Mouse (Mus musculus) Patski (cell line): ENCODE results near the gene Alpk3. TPM values are rescaled to one million over a fixed set of nuclear protein-coding genes. Genes with fewer than 3 reads are reported as not detected.

Experiments
- ATAC-seq: fragments of 100-300 bp; one replicate; pipeline ENCODE4 v1.8.0; 2021
- CTCF ChIA-PET: fragments of 350-600 bp; sonication (Branson Sonifier 250); formaldehyde crosslinking; loops from one replicate; lab custom pipeline; 2022; ENCODE audit warnings: inconsistent platforms; lab: Charles Lee
- POLR2A ChIA-PET: fragments of 350-600 bp; sonication (Branson Sonifier 250); formaldehyde crosslinking; loops from one replicate; lab custom pipeline; 2022; ENCODE audit warnings: antibody characterized with exemption, inconsistent platforms; lab: Charles Lee
- DNase-seq: peaks from one replicate; pipeline ENCODE4 v3.0.0-alpha.2; 2011; ENCODE audit warnings: low read depth, low spot score
- H3K27me3 ChIP-seq: fragments of 371-371 bp; one replicate; pipeline ENCODE4 v1.5.1; 2021
- CTCF ChIP-seq: fragments of 100-300 bp; IDR thresholded peaks from one replicate; pipeline ENCODE4 v1.5.1; 2021
- in situ Hi-C: fragments of 300-500 bp; cut with MboI; formaldehyde crosslinking; loops from 3 replicates; pipeline ENCODE4 v1.11.1; 2018; ENCODE audit warnings: low pct_unique_long_range_greater_than_20kb, mixed read lengths
- polyA plus RNA-seq: library from polyadenylated mRNA; unstranded; gene quantifications from one replicate; pipeline ENCODE4 v1.2.3, GENCODE M21; 2021

The Alpk3 gene
- polyA plus RNA-seq, 1 experiment from 2014 or later: not detected

DNA sequence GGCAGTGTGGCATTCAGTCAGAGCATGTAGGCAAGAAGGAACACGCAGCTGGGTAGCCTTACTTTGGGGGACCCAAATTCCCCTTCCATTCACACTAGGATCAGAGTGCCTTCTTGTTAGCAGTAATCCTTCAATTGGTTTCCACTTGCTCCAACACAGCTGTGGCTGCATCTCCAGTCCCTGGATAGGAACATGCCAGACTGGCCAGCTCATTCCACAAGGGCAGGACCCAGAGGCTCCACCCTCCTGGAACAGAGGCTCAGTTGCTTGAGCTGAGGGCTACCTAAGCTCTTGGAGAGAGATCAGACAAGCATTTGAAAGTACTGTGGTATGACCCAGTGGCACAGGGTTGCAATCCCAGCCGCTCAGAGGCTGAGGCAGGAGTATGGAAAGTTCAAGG lies 8.9 kb upstream of the Alpk3 start:
- in situ Hi-C loops: no loop called here
- no peak for TF ChIP-seq CTCF
- no peak for ATAC-seq
- H3K27me3 ChIP-seq: no peaks in the 10 kb centered on the region
- ChIA-PET CTCF (interaction anchor here (0.7 kb wide), 1 partner anchor 56 kb away, joined by 3 read pairs; no protein-coding TSS in a partner anchor), POLR2A (no interaction called here)
- no peak for DNase-seq

DNA sequence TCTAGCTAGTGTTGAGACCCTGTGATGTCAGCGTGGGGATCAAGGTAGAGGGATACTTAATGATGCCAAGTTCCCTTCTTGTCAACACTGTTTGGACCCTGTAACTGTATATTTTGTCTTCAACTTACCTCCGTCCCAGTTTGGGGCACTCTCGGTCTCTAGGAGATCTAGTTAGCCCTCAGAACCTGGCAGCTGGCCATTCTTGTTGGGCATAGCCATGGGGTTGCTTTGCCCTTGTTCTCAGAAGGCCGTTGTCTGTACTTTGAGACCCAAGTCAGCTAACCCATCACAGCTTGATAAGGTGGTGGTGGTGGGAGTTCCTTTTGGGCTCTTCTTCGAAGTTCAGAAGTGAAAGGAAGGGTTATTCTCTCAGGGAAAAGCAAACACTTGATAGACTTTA lies 7.4 kb upstream of the Alpk3 start:
- ATAC-seq: no peak
- no peak for TF ChIP-seq CTCF
- CTCF ChIA-PET: interaction anchor here (0.6 to 1.5 kb wide), 2 partner anchors 11 to 157 kb away, joined by 3 read pairs; no protein-coding TSS in a partner anchor
- in situ Hi-C loops: loop anchor here (10.0 to 25.0 kb wide), 2 partner anchors 165 to 313 kb away; no protein-coding TSS in a partner anchor
- no peak for DNase-seq
- no peaks in the 10 kb centered on the region for H3K27me3 ChIP-seq
- POLR2A ChIA-PET: no interaction called here

DNA sequence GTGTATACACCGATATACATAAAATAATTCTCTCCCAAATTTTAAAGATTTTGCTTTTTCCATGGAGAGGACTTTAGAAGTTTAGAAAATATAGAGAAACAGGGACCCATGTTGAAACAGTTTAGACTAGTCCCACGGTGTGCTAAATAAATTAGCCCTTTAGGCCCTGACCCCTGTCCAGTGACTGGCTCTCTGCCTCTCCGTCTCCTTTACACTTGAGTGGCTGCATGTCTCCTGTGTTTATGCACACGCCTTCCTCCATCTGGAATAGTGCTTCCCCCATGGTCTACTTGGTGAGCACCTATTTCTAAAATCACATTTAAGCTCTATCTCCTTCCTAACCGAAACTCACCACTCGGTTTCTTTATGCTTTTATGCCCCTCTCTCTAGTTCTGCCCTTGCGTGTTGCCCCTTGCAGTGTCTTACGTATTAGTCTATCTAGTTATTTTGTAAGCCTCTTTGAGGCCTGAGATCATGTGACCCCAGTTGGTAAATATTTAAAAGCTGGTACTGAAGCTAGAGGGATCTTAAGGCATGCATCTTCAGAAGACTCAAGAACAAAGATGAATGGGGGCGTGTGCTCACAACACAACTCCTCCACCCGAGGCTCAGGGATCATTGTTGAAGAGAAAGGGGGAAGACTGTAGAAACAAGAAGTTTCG lies 1.6 kb upstream of the Alpk3 start:
- no peaks in the 10 kb centered on the region for H3K27me3 ChIP-seq
- POLR2A ChIA-PET: no interaction called here
- no peak for ATAC-seq
- TF ChIP-seq CTCF: no peak
- in situ Hi-C loops: loop anchor here (10.0 to 25.0 kb wide), 2 partner anchors 171 to 319 kb away; no protein-coding TSS in a partner anchor
- no peak for DNase-seq
- CTCF ChIA-PET: no interaction called here

DNA sequence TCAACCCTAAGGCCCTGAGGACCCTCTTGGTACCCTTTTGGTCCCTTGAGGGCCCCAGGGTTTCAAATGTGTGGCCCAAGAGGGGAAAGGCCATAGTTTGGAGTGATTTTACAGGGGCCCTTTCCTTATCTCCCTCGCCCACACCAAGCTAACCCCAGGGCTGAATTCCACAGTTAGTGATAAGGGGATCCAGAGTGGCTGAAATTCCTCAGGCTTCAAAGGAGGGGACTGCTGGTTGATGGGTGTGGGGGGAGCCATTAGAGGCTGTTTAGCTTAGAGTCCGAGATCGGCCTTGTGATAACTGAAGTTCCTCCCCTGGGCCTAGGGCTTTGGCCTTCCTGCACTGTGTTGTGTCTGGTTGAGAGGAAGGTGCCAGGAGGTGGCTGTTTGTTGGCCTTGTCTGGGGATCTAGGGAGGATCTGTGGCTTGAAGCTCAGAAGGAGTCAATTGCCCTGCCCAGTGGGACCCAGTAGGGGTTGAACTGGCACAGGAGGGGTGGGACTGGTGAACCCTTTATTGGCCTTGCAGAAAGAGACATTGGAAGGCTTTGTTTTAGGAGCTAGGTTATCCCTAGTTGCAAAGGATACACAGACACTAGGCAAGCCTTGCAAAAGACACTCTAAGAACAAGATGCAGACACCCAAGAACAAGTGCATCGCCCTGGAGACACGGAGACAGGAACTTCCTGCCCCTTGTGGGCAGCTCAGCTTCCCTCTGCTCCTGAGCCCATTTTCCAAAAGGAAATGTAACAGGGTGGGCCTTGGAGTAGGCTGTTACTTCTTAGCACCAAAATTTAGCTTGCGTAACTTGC lies 706 bp downstream of the Alpk3 start:
- no peak for DNase-seq
- CTCF ChIA-PET: no interaction called here
- no peaks in the 10 kb centered on the region for H3K27me3 ChIP-seq
- in situ Hi-C loops: loop anchor here (10.0 to 25.0 kb wide), 2 partner anchors 173 to 321 kb away; no protein-coding TSS in a partner anchor
- no peak for TF ChIP-seq CTCF
- POLR2A ChIA-PET: no interaction called here
- ATAC-seq: no peak

DNA sequence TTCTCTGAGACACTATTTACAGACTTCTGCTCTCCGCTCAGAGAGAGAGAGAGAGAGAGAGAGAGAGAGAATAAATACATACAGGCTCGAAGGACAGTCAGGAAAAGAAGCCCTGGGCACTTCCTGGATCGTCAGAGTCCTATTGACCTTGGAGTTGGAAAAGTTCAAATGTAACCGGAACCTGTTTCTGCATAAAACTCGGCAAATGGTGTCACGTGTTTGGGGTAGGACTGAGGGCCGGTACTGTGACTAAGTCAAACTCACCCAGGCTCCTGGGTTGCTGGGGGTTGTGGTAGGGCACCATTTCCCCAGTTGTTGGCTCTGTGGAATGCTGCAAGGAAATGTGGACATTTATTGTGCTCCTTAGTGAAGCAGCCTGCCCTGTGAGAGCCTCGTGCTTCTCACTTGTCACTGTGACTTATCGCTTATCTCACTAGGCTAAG lies 1.3 kb downstream of the Alpk3 start:
- ChIA-PET POLR2A (no interaction called here), CTCF (no interaction called here)
- in situ Hi-C loops: loop anchor here (10.0 to 25.0 kb wide), 2 partner anchors 174 to 321 kb away; no protein-coding TSS in a partner anchor
- no peak for DNase-seq
- no peak for TF ChIP-seq CTCF
- ATAC-seq: no peak
- no peaks in the 10 kb centered on the region for H3K27me3 ChIP-seq

DNA sequence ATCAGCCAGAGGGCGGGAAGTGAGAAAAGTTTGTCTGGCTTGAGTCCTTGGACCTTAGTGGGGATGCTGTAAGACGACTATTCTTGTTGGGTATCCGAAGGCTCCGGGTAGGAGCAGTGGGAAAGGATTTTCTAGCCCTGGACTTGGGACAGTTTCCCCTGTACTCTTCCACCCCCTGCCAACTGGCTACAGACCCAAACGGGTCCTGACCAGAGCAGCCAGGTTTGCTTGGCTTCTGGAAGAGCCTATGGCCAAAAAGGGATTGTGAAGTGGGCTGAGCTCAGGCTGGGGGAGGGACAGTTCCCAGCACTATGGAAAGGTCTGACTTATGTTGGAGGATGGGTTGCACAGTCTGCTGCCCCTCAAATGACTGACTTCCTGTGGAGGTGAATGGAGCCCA lies 2.0 kb downstream of the Alpk3 start:
- no peak for DNase-seq
- no peak for ATAC-seq
- TF ChIP-seq CTCF: no peak
- ChIA-PET CTCF (interaction anchor here (0.8 to 1.3 kb wide), 2 partner anchors 17 to 96 kb away, joined by 3 read pairs; no protein-coding TSS in a partner anchor), POLR2A (no interaction called here)
- in situ Hi-C loops: loop anchor here (10.0 to 25.0 kb wide), 2 partner anchors 175 to 322 kb away; no protein-coding TSS in a partner anchor
- H3K27me3 ChIP-seq: no peaks in the 10 kb centered on the region

DNA sequence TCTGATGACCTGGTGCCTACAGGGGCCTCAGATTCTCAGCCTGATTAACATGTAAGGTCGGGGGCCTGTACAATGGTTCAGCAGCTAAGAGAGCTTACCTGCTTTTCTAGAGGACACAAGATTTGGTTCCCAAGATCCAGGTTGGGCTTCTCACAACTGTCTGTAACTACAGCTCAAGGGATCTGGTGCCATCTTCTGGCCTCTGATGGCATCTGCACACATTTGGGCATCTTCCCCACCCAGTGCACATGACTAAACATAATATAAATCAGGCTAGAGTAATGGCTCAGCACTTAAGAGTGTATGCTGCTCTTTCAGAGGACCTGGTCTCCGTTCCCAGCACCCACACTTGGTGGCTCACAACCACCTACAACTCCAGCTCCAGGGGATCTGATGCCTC lies 3.5 kb downstream of the Alpk3 start:
- CTCF ChIA-PET: interaction anchor here (0.8 to 1.5 kb wide), 2 partner anchors 11 to 206 kb away, joined by 3 to 4 read pairs; no protein-coding TSS in a partner anchor
- H3K27me3 ChIP-seq: peaks cover 3% of the 10 kb centered on the region
- ATAC-seq (no peak), DNase-seq (peak; percentile 10)
- in situ Hi-C loops: loop anchor here (25.0 kb wide), 1 partner anchor 324 kb away; no protein-coding TSS in a partner anchor
- peak; percentile 86 for TF ChIP-seq CTCF
- POLR2A ChIA-PET: no interaction called here

DNA sequence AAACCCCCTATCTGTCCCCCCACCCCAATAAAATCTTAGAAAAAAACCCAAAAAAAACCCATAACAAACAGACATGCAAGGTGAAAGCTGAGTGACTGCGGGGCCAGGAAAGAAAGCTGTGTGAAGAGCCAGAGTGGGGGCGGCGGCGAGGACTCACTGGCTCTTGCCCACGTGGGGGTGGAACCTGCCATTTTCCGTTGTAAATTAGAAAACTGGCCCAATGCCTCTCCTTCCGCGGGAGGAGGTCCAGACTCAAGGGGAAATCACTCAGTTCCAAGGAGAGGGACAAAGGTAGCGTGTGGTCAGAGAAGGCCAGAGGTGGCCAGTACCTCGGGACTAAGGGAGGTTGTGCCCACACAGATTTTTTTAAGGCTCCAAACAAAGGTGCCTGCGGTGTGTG lies 4.5 kb downstream of the Alpk3 start:
- no peak for DNase-seq
- no peak for ATAC-seq
- ChIA-PET POLR2A (interaction anchor here (0.6 to 0.7 kb wide), 2 partner anchors 99 to 104 kb away, joined by 3 to 5 read pairs; no protein-coding TSS in a partner anchor), CTCF (no interaction called here)
- in situ Hi-C loops: loop anchor here (25.0 kb wide), 1 partner anchor 325 kb away; no protein-coding TSS in a partner anchor
- no peak for TF ChIP-seq CTCF
- H3K27me3 ChIP-seq: peaks cover 3% of the 10 kb centered on the region

DNA sequence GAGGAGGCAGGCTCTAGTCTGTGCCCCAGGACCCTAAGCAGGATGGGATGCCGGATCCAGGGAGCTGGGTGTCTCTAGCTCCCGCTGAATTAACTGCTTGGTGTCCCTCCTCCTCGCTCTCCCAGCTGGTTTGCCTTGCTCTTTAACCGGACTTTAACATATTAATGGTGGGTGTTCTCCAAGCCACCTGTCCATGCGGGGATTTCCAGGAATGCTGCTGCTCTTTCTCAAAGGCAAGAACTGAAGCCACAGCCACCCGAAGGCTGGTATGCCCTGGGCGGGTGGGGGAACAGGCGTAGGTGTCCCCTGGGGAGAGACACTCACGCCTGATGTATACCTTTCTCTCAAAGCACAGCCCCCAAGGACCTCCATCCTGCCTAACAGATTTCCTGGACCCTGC lies 5.9 kb downstream of the Alpk3 start:
- ChIA-PET POLR2A (no interaction called here), CTCF (no interaction called here)
- DNase-seq (no peak), ATAC-seq (no peak)
- TF ChIP-seq CTCF: no peak
- in situ Hi-C loops: loop anchor here (25.0 kb wide), 1 partner anchor 326 kb away; no protein-coding TSS in a partner anchor
- H3K27me3 ChIP-seq: peaks cover 3% of the 10 kb centered on the region

DNA sequence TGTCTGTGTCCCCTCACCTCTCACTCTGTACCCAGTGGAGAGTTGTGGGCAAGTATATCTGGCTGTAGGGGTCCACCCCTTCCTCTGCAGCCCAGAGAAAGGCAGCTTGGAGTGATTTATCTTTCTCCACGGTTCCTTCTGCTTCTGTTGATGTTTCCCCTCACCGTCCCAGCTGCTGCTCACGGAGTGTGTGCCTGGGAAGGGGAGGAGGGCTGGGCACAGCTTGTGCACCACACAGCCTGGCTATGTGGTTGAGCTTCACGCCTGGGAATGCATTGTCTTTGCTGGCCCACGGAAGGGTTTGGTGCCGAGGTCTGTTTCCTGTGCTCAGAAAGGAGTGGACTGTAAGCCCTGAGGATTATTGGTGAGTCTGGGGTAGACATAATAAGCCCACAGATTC lies 9.3 kb downstream of the Alpk3 start:
- in situ Hi-C loops: loop anchor here (25.0 kb wide), 1 partner anchor 329 kb away; no protein-coding TSS in a partner anchor

More for the DNA sequence above, 9.3 kb downstream of the Alpk3 start:
- no peak for TF ChIP-seq CTCF
- DNase-seq (no peak), ATAC-seq (no peak)
- H3K27me3 ChIP-seq: peaks cover 3% of the 10 kb centered on the region
- POLR2A ChIA-PET: interaction anchor here (0.6 kb wide), 1 partner anchor 25 kb away, joined by 3 read pairs; no protein-coding TSS in a partner anchor
- CTCF ChIA-PET: no interaction called here
